14 mouse cellular contexts compared by ENCODE assay signal in the genomic region with DNA sequence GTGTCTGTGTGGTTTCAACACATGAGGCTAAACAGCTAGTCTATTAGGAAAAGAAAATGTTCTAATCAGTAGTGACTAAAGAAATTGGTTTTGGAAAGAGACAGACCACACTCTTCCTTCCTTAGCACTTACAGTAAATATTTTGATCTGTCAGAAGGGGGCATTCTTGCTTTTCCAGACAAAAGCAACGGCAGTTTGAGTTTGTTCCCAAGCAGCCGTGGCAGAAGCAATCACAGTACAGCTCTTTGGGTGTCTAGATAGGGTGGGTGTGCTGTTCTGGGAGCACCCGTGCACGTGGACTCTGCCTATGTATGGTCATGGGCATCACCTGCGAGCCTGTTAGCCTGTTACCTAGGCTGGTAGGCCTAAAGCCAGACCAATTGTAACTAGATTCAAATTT.
"Had no signal": no experiment of that assay in that cellular context is flagged by ENCODE, and none has a peak within 500 bp of the region (broad histone marks: within the 10 kb centered on the region; RNA-seq: fewer than 3 reads in every experiment).

No protein-coding gene starts in this region.

- H3K36me3 ChIP-seq: limb, embryonic 15.5 days; liver, embryonic 12.5 days; midbrain, embryonic 15.5 days; neural tube, embryonic 13.5 days had no signal

- DNase-seq: kidney, adult 9 months; kidney, postnatal 14 days; layer of hippocampus, adult 9-11 months; layer of hippocampus, postnatal 36 days; lung, embryonic 14.5 days; lung, postnatal 10 days; lung, postnatal 4 days; thymus, postnatal 14 days had no signal

- H3K4me2 ChIP-seq: limb, embryonic 15.5 days; liver, embryonic 12.5 days; lung, embryonic 14.5 days; midbrain, embryonic 11.5 days; midbrain, embryonic 15.5 days; neural tube, embryonic 13.5 days had no signal

- H3K9ac ChIP-seq: limb, embryonic 15.5 days; liver, embryonic 12.5 days; lung, embryonic 14.5 days; midbrain, embryonic 15.5 days; neural tube, embryonic 13.5 days had no signal

- H3K4me3 ChIP-seq: limb, embryonic 15.5 days; liver, embryonic 12.5 days; midbrain, embryonic 15.5 days; neural tube, embryonic 13.5 days had no signal

- H3K4me1 ChIP-seq: limb, embryonic 15.5 days; liver, embryonic 12.5 days; neural tube, embryonic 13.5 days had no signal

- H3K27me3 ChIP-seq: limb, embryonic 15.5 days; neural tube, embryonic 13.5 days had no signal

- H3K27ac ChIP-seq: limb, embryonic 15.5 days; liver, embryonic 12.5 days; midbrain, embryonic 15.5 days; neural tube, embryonic 13.5 days had no signal

- H3K9me3 ChIP-seq: limb, embryonic 15.5 days; liver, embryonic 12.5 days; midbrain, embryonic 15.5 days; neural tube, embryonic 13.5 days had no signal

- ATAC-seq: intestine, postnatal 0 days; liver, embryonic 12.5 days; midbrain, embryonic 15.5 days had no signal
